Mouse (Mus musculus): ENCODE results near the gene Vmn1r85. TPM values are rescaled to one million over a fixed set of nuclear protein-coding genes. Genes with fewer than 3 reads are reported as not detected.

Gene Vmn1r85
- polyA plus RNA-seq (2015; fragmentation: Nextera tagmentation; extraction: Ambion mirVana), result not detected in 2 replicates

DNA sequence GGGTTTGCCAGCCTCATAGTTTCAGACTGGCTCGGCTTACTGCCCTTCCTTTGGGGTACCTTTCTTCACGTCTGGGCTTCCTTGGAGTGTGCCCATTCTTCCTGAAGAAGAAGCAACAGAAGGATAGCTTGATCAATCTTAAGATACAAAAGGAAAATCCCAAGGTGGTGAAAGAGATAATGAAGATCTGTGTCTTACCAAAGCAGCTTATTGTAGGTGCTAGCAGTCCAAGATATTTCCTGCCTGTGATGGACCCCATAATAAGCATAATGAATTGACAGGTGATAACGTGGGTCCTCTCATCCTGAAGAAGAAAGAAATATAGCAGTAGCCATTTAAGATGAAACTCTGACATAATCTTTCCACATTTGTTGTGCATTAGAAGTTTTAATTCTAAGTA, at the start of gene Vmn1r85:
Gene Vmn1r85 (minus strand): TSS at position 101 of the 400 bp plus-strand sequence.

DNA sequence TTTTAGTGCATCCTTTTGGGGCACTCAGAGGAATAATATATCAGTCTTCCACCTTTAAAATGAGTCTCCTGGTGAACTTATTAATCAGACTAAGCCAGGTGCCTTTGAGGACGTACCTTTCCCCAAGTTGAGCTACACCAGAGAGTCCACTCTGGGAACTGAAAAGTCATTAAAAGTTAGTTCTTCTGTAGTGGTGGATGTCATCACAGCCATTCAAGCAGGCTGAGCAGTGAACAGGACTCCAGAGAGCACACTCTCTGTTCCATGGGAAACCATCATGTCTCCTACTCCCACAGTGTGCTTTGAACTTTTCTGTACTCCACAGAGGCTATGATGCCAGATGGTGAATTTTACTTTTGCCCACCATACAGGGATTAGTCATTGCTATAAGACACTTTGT, 45.1 kb upstream of the Vmn1r85 start, which contains the start of gene Vmn1r87:
Gene Vmn1r87 (minus strand): TSS at position 101 of the 400 bp plus-strand sequence.

DNA sequence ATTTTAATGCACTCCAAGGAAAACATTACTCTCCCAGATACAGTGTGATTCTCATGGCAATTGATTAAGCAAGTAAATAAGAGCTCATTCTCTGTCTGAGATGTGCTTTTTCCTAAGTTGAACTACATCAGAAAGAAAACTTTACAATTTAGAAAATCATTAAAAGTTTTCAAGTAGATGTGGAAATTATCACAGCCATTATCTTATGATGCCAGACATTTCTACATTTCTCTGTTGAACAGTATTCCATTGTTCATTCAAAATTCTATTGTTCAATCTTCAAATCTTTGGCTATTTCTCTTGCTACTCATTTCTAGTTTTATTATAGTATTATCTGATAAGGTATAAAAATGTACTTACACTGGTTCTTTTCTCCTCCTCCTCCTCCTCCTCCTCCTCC, 24.8 kb upstream of the Vmn1r85 start, which contains the start of gene Vmn1r86:
Gene Vmn1r86 (minus strand): TSS at position 101 of the 400 bp plus-strand sequence.

DNA sequence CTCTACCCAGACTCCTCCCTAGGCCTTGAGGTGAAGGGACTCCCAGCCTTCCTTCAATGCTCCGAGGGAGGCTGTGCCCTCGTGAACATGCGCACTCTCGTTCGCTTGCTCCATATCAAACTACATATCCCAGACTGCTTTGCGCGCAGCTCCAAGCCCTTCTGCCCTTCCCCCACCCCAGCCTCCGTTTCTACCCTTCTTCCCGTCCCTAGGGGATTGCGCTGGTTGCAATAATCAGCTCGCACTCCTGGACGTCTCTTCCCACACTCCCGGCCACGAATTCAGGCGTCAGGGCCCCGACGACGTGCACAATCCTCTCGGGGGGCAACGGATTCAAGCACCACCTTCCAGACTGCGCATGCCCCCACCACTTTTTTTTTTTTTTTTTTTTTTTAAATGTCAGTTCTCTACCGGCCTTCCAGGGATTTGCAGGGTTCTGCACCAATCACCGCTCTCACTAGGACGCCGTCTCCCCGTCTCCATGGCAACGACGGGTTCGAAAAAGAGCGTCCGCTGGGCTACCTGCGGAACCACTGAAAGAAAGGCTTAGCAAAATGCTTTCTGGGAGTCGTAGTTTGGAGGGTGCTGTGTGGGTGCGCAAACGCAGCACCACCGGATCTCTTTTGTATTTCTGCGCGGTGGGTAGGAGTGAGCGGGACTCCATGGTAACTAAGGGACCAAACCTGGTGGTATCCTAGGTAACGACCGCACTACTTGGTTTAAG, 40.5 kb downstream of the Vmn1r85 start, which contains the start of gene Mzf1:
Gene Mzf1 (minus strand): TSS at position 478 of the 724 bp plus-strand sequence.

DNA sequence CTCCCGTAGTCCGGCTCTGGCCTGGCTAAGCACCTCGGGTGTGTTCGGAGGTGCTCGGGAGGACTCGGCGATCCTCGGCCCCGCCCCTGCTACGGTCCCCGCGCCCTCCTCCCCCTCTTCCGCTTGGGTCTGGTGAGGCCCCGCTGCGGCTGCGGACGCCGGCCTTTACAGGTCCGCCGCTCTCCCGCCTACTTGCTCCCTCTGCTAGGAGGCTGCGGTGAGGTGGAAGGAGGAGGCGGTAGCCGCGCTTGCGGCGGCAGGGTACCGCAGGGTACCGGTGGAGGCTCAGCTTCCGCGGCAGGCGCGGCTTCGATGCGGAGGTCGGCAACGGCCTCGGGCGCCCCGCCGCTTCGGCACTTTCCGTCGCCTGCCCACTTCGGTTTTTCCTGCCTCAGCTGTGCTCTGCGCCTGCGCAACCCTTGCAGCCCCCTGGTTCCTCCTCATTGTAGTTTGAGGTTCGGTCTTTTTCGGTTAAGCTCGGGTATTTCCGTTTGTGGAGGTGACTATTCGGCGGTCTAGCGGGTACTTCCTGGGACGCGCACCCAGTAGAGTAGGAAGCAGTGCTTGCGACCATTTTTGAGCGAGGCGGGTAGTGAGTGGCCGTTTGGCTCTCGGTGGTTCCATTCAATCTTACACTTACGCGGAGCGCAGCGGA, 56.9 kb downstream of the Vmn1r85 start, which contains the start of gene Ube2m:
Gene Ube2m (minus strand): TSS at position 375 of the 655 bp plus-strand sequence.

DNA sequence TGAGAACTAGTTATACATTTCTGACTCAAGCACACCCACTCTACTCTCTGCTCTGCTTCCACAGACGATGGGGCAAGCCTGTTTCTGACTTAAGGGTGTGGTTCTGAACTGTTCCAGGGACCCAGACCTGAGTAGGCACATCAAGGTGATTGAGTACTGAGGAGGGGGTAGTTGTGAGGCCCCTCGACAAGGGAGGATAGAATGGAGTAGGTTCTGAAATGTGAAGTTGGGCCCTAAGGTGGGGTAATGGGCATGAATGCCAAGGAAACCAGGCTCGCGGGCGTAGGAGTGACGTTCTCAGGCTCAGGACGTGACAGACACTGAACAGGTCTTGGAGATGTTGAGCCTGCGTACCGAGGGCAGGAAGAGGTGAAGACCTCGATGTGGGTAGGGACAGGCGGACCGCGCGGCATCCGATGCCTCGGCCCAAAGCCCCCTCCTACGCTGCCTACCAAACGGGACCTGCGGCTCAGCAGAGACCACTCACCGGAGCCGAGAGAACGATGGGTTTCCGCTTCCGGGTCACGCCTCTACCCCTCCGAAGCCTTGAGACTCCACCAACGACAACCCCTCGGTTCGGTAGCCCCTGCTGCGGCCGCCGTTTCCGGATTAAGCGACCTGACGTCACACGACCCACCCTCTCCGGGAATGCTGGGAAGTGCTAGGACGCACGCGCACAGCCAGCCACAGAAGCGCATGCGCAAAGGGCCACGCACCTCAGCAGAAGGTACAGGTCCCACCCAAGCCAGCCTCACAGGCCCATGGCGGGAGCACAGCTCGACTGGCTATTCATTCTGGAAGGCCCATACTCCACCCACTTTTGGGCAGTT, 60.6 kb downstream of the Vmn1r85 start, which contains the start of gene Chmp2a:
Gene Chmp2a (minus strand): TSS at position 660 of the 830 bp plus-strand sequence.

Other genes with a start within 250 kb of the Vmn1r85 start
- 0.88 and 1.4 TPM in 2 replicates for gene Zfp128, start 214.0 kb downstream of the Vmn1r85 start, polyA plus RNA-seq (2015; fragmentation: Nextera tagmentation; extraction: Ambion mirVana)
- 3.8 and 4.0 TPM in 2 replicates for gene Zscan22, start 197.4 kb downstream of the Vmn1r85 start, polyA plus RNA-seq (2015; fragmentation: Nextera tagmentation; extraction: Ambion mirVana)
- 1,111 and 1,114 TPM in 2 replicates for gene Rps5, start 172.9 kb downstream of the Vmn1r85 start, polyA plus RNA-seq (2015; fragmentation: Nextera tagmentation; extraction: Ambion mirVana)
- gene Rnf225, start 167.8 kb downstream of the Vmn1r85 start, polyA plus RNA-seq (2015; fragmentation: Nextera tagmentation; extraction: Ambion mirVana), result 0.06 and 0.12 TPM in 2 replicates
- gene Zfp324, start 129.3 kb downstream of the Vmn1r85 start, polyA plus RNA-seq (2015; fragmentation: Nextera tagmentation; extraction: Ambion mirVana), result 3.1 and 3.2 TPM in 2 replicates
- 2.8 and 3.1 TPM in 2 replicates for gene Zfp446, start 117.3 kb downstream of the Vmn1r85 start, polyA plus RNA-seq (2015; fragmentation: Nextera tagmentation; extraction: Ambion mirVana)
- 0.08 TPM in 1 of 2 replicates, not detected in the other for gene Slc27a5, start 97.0 kb downstream of the Vmn1r85 start, polyA plus RNA-seq (2015; fragmentation: Nextera tagmentation; extraction: Ambion mirVana)
- 127 and 136 TPM in 2 replicates for gene Trim28, start 96.1 kb downstream of the Vmn1r85 start, polyA plus RNA-seq (2015; fragmentation: Nextera tagmentation; extraction: Ambion mirVana)
- 13.7 and 13.9 TPM in 2 replicates for gene Zbtb45, start 85.1 kb downstream of the Vmn1r85 start, polyA plus RNA-seq (2015; fragmentation: Nextera tagmentation; extraction: Ambion mirVana)
- gene Chmp2a, start 60.4 kb downstream of the Vmn1r85 start, polyA plus RNA-seq (2015; fragmentation: Nextera tagmentation; extraction: Ambion mirVana), result 158 and 162 TPM in 2 replicates
- 75.4 and 75.6 TPM in 2 replicates for gene Ube2m, start 56.9 kb downstream of the Vmn1r85 start, polyA plus RNA-seq (2015; fragmentation: Nextera tagmentation; extraction: Ambion mirVana)
- gene Mzf1, start 40.4 kb downstream of the Vmn1r85 start, polyA plus RNA-seq (2015; fragmentation: Nextera tagmentation; extraction: Ambion mirVana), result 0.36 and 1.1 TPM in 2 replicates
- not detected in 2 replicates for gene Vmn1r86, start 24.7 kb upstream of the Vmn1r85 start, polyA plus RNA-seq (2015; fragmentation: Nextera tagmentation; extraction: Ambion mirVana)
- not detected in 2 replicates for gene Vmn1r87, start 45.0 kb upstream of the Vmn1r85 start, polyA plus RNA-seq (2015; fragmentation: Nextera tagmentation; extraction: Ambion mirVana)
- gene Vmn1r88, start 64.4 kb upstream of the Vmn1r85 start, polyA plus RNA-seq (2015; fragmentation: Nextera tagmentation; extraction: Ambion mirVana), result 0.04 TPM in 1 of 2 replicates, not detected in the other
- not detected in 2 replicates for gene Vmn1r89, start 117.8 kb upstream of the Vmn1r85 start, polyA plus RNA-seq (2015; fragmentation: Nextera tagmentation; extraction: Ambion mirVana)
- gene Lig1, start 182.1 kb upstream of the Vmn1r85 start, polyA plus RNA-seq (2015; fragmentation: Nextera tagmentation; extraction: Ambion mirVana), result 141 and 173 TPM in 2 replicates
- gene Zswim9, start 183.5 kb upstream of the Vmn1r85 start, polyA plus RNA-seq (2015; fragmentation: Nextera tagmentation; extraction: Ambion mirVana), result 2.4 TPM in 2 replicates
- gene Pla2g4c, start 229.5 kb upstream of the Vmn1r85 start, polyA plus RNA-seq (2015; fragmentation: Nextera tagmentation; extraction: Ambion mirVana), result 9.5 and 11.2 TPM in 2 replicates

Measured in spleen, postnatal 0 days (tissue).